Mouse (Mus musculus) common myeloid progenitor, adult 5-6 weeks (primary cell): ENCODE data around the gene Olr1. TPM values are rescaled to one million over a fixed set of nuclear protein-coding genes. Genes with fewer than 3 reads are reported as not detected.
A peak's percentile ranks its signal among the peaks of the same experiment; 100 is the strongest.
"Not testable (repeated sequence)": the region's sequence is repeated elsewhere in the genome, so short reads cannot be mapped to it uniquely, and the experiment has no call there.

Source experiments
- ATAC-seq: replicated peaks from 2 replicates; pipeline ENCODE4 v1.8.0; 2016; ENCODE audit warnings: low read depth, mild to moderate bottlenecking, moderate TSS enrichment, inconsistent platforms; ENCODE audit not compliant: poor library complexity, severe bottlenecking
- total RNA-seq: library from RNA; stranded (forward); fragments of 200-1000, 187-1606 nt; gene quantifications from 2 replicates; pipeline ENCODE4 v1.2.3, GENCODE M21; 2017

Olr1 gene
- total RNA-seq, 1 experiment from 2014 or later = 0.82 TPM

DNA sequence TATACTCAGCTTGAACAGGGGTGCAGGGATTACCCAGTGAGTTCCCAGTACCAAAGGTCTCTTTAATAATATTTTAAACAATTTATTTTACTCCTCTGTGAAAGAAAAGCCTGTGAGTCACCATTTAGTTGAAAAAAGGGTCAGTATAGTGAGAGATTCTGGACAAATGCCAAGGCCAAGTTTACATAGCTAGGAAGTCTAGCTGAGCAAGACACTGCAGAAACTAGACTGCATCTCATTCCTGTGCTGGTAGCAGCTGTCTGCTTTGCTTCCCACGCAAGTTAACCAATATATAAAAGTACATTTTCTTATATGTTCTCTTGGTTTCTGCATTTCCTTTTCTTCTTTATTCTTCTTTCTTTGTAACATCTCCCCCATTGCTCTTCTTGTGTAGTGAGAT, 6.4 kb upstream of the Olr1 start:
- no peak for ATAC-seq

DNA sequence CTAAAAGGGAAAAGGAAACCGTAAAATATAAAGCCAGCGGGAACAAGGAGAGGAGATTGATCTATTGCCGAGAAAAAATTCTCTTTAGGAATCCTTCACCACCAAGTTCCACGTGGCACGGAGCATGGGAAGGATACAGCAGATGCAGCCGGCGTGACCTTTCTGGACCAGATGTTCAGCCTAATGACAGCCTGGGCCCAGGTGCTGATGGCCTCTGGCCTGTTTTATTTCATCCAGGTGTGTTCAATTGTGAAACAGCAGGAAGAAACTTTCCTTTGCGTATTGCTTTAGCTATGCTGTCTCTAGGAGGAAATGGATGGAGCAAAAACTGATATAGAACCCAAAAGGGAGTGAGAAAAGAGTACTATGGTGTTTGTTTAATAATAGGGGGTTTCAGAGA, 5.9 kb upstream of the Olr1 start:
- no peak for ATAC-seq

DNA sequence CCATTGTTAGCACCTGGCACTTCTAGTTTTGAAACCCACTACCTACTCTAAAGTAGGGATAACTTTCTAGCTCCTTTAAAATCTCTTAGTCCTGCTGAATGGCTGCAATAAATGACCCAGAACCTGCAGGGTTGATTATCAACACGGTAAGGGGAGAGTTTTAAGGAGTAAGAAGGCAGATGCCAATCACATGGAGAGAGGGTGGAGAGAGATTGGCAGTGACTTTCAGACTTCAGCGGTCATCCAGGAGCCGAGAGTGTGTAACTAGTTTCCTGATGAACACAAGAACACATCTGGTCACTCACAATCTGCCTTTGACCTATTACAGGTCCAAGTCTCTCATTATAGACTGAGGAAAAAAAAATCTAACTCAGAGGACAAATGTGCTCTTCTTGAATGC, 5.4 kb upstream of the Olr1 start, which contains the start of gene Tmem52b:
Gene Tmem52b (plus strand): TSS at position 189 of the 400 bp plus-strand sequence.
- no peak for ATAC-seq

DNA sequence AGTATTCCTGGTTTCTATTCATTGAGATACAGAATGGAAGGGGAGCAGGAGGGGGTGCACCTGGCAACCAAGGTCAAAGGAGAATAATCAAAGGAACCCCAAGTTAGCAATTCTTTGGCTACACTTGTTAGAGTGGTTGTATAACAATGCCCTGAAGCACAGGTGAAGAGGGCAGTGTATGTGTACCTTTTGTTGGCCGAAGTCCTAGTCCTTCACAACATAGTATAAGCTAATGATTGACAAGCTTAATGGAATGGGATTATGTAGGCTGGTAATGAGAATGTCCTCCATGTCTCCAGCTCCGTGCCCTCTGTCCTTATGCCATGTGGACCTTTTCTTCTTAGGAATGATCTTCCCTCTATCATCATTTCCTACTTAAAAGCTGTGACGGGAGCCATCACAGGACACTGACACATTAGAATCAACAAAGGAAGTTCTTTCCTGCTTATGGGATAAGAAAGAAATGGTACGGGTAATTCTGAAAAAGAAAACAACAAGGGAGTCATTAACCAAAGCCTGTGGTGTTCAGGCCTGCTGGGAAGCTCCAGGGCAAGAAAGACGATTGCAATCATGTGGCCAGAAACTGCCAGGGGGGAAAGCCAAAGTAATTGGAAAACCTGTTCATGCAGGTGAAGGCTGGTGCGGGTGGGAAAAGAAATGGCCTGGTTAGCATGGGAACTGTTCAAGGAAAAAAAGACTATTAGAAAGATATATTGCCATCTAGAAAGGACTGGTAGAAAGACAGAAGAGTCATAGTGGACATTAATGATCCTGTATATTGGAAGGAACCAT, 3.4 kb upstream of the Olr1 start:
- no peak for ATAC-seq

DNA sequence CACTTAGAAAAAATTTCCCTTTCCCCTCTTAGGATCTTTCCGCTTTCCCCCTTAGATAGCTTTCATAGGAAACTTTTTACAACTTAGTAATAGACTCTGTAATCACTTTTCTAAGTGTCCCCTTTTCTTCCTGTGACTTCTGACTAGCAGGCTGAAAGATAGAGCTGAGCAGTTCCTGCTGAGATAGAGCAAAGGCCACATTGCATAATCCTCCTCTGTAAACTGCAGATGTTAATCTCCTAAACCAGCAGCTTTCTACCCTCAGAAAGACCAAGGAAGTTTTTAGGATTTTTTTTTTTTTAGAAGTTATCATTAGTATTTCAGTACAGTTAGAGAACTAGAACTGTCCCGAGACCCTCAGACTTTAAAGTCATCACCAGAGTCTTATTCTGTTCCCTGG, 3.5 kb downstream of the Olr1 start:
- no peak for ATAC-seq

DNA sequence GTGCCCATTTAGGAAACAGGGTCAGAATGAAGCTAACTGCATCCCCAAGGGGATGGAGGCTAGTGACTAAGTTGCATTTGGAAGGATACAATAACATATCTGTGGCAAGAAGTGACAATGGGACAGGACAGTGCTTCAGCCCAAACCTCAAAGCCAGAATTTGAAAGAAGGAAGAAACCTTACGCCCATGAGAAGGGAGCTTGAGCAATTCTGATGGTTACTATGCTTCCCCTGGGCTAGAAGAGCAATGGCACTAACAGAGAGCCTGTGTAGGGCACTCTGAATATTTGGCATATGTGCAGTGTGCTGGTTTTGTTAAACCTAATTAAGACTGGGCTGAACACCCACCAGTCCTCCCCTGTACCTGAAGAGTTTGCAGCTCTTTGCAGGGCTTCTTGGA, 7.4 kb downstream of the Olr1 start:
- ATAC-seq = not testable (repeated sequence)

DNA sequence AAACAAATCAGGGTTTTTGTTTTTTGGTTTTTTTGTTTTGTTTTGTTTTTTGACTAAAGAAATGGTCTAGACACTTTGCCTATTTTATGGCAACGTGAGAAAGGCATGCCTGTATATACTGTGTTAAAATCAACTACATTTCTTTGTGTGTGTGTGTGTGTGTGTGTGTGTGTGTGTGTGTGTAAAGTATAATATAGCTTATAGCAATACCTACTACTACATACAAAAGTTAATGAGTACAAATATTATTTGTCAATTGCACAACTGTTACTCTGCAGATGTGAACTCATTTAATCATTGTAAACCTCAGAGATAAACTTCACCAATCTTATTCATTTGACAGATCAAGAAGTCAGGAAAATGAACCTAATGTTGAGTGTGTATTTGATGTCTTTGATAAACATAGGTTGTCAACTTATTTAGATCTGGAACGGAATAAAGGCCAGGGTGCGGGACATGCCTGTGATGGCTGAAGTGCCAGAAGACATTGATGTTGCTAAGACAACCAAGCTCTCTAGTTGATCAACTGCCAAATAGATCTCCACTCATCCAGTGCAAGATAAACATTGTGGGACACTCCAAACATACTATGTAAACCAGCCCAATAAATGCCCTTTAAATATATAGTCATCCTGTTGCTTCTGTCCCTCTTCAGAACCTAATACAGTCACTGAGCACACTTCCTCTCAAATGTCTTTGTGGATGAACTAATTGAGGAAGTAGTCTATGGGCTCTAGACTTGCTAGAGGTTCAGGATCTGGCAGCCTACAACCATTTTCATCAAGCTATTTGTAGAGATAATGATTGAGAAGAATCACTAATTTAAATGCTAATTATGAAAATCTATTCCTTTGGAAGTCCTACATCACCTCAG, 9.4 kb downstream of the Olr1 start:
- ATAC-seq = peak; percentile 80

DNA sequence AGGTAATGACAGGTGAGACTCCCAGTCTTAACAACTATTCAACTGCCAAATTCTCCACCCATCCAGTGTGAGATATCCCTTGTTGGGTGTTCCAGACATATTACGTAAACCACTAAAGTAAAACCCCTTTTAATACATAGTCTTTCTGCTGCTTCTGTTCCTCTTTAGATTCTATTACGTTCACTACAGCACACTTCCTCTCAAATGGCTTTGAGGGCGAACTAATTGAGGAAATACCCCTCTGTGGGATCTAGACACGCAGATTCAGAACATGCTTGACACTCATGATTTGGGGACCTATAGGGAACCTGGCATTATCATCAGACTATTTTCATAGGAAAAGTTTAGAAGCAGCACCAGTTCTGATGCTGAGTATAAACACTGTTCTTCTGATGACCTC, 12.0 kb downstream of the Olr1 start:
- peak; percentile 75 for ATAC-seq

DNA sequence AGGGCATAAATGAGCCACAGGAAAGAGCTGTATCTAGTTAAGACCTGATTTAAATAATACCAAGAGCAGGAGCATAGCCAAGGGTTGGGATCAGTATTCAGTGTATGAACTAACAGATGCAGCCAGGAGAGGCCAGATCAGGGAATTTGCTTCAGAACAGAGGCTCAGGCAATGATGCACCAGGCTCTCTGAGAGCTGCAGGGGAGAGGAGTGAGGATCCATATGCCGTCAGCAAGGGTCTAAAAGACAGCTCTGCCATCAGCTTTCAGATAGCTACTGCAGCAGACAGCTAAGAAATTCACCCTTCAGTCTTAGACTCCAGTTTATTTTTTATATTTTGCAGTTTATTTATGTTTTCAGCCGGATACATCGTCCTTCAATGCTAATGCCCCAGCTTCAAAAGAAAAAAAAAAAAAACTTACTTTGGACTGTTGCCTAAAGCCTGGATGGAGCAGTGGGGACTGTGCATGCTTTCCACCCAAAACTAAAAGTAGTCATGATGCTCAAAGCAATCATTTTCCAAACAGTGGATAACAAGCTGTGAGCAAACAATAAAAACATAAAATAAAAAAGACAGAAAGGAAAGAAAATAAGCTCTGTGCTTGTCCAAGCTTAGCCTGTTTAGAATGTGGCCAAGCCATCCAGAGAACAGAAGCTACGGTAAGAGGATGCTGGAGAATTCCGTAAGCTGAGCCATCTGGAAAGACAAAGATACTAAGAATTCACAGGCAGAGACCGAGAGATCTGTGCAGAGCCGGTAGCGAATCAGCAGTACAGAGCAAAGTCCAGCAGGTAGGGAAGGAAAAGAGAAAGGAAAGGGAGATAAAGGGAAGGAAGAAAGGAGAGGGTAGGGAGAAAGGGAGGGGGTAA, 26.6 kb downstream of the Olr1 start:
- ATAC-seq = no peak

DNA sequence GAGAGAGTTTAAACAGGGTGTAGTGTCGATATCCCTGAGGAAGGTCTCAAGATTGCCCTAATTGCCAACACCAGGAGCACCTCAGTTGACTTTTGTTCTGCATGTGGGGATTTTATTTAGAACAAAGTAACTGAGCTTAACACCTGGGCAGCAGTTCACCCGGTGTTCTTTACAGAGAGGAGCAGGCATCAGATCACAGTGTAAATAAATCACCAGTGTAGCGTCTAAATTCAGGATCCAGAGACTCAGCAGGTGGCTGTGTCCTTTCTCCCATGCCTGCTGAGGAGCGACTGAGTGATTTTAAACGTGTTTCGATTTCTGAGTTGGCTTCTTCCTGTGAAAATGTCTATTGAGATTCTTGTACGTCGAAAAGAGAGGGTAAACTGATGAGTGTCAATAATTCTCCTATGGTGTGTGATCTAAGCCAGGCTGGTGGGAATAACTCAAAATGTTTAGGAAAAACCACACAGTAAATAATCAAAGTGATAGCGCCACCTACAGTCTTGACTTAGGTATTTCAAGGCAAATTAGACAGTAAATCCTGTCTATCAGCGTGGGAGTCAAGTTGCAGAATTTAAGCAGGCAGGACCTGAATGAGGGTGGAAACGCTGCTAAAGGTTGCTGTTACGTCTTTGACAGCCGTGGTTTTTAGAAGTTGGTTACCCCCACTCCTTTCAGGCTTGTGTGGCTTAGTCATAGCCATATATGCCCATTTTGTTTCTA, 30.4 kb downstream of the Olr1 start:
- peak; percentile 86 for ATAC-seq

DNA sequence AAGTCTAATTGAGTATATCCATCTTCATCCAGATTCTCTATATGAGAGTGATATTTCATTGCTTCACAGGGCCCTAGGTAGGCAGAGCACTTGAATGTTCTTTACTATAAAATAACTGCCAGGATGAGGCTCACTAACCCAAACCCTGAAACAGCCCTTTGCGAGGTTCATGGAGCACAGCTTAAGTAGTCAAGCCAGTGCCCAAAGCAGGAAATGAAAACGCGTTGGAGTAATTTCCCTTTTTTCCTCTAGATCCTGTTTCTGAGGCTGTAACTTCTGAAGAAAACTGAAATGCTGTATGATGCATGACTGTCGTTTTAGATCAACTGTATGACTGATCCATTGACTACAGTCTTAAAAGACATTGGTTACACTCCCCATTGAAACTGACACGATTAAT, 34.3 kb downstream of the Olr1 start:
- peak; percentile 50 for ATAC-seq

DNA sequence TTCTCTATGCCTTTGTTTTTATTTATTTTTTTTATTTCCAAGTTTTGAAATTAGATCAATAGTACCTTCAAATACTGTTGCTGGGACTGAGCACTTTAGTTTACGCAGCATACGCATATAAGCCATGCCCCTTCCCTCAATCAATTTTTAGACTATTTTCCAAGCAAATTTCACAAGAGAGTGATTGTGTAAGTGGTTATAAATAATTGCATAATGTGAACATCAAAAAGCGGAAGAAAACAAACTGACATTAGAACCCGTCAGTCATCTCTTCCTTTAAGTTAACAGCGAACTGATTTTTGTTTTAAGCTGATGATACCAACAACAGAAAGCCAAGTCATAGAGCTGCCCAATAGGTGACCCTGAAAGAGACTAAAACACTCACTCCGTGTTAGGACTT, 35.6 kb downstream of the Olr1 start:
- ATAC-seq = peak; percentile 45

DNA sequence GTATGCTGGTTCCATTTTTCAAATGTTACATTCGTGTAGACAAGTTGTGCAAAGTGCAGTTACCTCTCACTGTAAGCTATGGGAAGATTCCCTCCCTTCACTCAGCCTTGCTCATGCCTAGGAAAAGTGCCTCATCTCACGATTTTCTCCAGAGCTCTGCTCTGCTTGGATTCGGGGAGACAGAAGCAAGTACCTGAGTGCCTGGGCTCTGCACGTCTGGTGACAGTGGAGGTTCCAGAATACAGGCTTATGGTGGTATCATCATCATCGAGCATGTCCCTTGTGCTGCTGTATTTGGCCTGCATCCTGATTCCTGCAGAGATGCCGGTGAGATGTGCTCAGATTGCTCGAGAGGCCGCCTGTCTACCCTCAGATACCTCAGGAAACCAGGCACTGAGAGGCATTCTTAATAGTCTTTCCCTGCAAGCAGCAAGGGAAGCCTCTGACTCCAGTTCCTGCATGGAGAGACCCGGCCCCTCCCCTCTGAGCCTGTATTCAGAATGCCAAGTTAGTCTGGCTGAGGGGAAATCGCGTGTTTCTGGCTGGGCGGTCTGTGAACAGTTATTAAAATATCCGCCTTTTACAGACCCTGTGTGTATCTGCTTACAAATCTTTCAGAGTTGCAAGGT, 55.4 kb downstream of the Olr1 start, which contains the start of gene Clec1a:
Gene Clec1a (minus strand): TSS at position 590 of the 629 bp plus-strand sequence.
- peak; percentile 73 for ATAC-seq

DNA sequence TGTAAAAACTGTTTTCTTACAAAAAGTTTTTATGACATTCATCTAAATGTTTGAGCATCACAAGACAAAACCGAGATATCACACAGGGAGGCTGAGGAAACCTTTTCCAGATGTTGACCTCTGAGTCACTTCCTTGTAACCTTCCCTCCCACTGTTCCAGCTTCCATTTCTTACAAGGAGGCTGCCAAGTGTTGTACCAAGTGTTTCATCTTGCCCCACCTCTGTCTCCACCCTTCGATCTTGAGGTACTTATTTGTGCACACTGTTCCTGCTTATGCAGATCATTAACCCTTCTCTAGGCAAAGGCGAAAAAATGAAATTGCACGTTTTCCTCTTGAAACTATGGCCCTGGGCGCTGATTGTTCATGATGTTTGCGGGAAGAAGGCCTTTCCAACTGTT, 57.2 kb downstream of the Olr1 start:
- no peak for ATAC-seq

DNA sequence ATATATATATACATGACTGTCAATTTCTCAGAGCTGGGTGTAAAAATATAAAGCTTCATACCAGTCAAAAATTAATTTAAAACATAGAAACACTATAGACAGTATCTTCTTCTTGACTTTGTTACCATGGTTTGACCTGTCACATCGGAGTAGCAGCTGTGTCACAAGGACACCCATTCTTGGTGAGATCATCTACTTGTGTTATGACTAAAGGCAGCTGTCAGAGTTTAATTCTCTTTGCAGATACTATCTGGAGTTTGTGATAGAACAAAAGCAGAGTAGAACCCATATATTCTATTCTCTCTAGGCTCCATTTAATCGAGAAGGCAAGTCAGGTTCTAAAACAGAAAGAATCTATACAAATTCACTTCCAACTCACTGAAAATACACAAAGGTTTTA, 68.9 kb downstream of the Olr1 start:
- no peak for ATAC-seq

DNA sequence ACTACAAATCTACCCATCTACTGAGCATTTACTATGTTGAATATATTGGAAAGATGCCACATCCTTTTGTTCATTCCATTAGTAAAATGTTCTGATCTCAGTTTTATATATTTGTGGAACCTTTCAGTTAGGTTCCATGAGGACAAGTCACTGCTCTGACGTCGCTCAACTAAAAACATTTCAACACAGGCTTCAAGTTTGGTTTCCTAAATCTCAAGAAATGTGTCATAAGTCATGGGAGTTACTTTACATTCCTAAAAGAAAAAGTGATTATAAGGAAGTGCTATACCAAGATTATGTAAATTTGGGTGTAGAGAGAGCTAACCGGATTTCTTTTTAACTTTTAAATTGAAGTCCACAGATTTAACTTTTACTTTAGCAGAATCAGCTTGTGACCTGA, 70.9 kb downstream of the Olr1 start:
- no peak for ATAC-seq
